Mouse (Mus musculus) midbrain, embryonic 13.5 days (tissue): Measurements from ENCODE around the gene Erg. TPM values are rescaled to one million over a fixed set of nuclear protein-coding genes. Genes with fewer than 3 reads are reported as not detected.

ENCODE experiments used
- ATAC-seq: fragments of 200-750 bp; cut with Nextera tagmentation; 2 replicates; pipeline ENCODE4 v1.8.0; 2017; ENCODE audit warnings: mild to moderate bottlenecking, moderate TSS enrichment, moderate library complexity
- H3K27ac ChIP-seq: fragments of 300-500 bp; sonication (generic); 2 replicates; pipeline ENCODE4 v1.5.1; 2015; ENCODE audit warnings: inconsistent platforms, mild to moderate bottlenecking, moderate library complexity
- H3K27me3 ChIP-seq: fragments of 300-500 bp; sonication (generic); 2 replicates; pipeline ENCODE4 v1.6.1; 2015; ENCODE audit warnings: mild to moderate bottlenecking, inconsistent platforms
- H3K36me3 ChIP-seq: fragments of 300-500 bp; sonication (generic); 2 replicates; pipeline ENCODE4 v1.6.1; 2015; ENCODE audit warnings: mild to moderate bottlenecking, inconsistent platforms
- H3K4me1 ChIP-seq: fragments of 300-500 bp; sonication (generic); replicated peaks from 2 replicates; pipeline ENCODE4 v1.6.1; 2015; ENCODE audit warnings: inconsistent platforms
- H3K4me2 ChIP-seq: fragments of 300-500 bp; sonication (generic); replicated peaks from 2 replicates; pipeline ENCODE4 v1.6.1; 2015; ENCODE audit warnings: moderate library complexity, mild to moderate bottlenecking, inconsistent platforms
- H3K4me3 ChIP-seq: fragments of 300-500 bp; sonication (generic); replicated peaks from 2 replicates; pipeline ENCODE4 v1.5.1; 2015; ENCODE audit warnings: mild to moderate bottlenecking, inconsistent platforms
- H3K9ac ChIP-seq: fragments of 300-500 bp; sonication (generic); replicated peaks from 2 replicates; pipeline ENCODE4 v1.6.1; 2015; ENCODE audit warnings: mild to moderate bottlenecking, inconsistent platforms
- H3K9me3 ChIP-seq: fragments of 300-500 bp; sonication (generic); 2 replicates; pipeline ENCODE4 v1.6.1; 2016; ENCODE audit warnings: mild to moderate bottlenecking, inconsistent platforms
- WGBS: fragments of 180-500 bp; shearing (Covaris S2); methylation state at CpG from one replicate; pipeline ENCODE4 v1.1.7; 2015; 5-methylcytosine and 5-hydroxymethylcytosine counted together
- polyA plus RNA-seq: library from polyadenylated mRNA; unstranded; fragments of >200 nt; fragmentation: Nextera tagmentation; extraction: Ambion mirVana; gene quantifications from 2 replicates; pipeline ENCODE4 v1.2.1, GENCODE M21; 2015

The Erg gene
- polyA plus RNA-seq, 1 experiment from 2014 or later = 1.5 TPM

DNA sequence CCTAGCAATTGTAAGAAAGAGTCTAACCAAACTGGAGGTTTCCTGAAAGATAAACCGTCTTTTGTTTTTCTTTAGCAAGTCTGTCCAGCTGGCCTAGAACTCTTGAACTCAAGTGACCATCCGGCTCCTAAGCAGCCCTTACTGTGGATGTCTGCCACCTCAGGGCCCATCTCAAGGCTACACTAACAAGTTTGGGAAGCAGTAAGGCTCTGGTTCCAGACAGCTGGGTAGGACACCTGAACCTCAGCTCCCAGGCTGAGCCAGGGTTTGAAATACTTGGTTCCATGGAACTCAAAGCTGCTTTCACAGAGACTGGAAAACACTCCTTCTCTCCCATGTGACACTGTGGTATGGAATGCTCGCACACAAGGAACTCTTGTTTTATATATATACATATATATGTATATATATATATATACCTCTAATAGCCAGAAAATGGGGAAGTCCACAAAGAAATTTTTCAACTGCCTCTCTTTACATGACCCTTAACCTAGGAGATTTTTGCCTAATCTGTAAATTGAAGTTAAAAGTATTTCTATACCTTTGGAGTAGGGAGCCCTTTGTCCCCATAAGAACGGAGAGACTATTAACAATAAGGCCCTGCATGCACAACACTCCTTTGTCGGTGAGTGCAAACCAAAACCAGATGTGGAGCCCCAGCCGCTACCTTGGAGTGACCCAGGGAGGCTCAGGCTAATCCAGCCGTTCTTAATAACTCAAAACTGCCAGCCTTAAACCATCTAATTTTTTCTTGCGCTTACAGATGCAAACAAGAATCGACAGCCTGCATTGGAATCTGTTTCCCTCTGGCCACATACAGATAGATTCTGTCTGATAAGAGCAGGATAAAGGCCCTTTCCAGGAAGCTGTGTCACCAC is 116.9 kb downstream of the Erg start:
- Histone ChIP-seq H3K4me3 (no peak overlapping the region), H3K4me1 (no peaks in the 10 kb centered on the region), H3K9me3 (no peaks in the 10 kb centered on the region), H3K4me2 (no peak overlapping the region), H3K27me3 (no peaks in the 10 kb centered on the region), H3K36me3 (no peaks in the 10 kb centered on the region), H3K27ac (no peak overlapping the region), H3K9ac (no peak overlapping the region)
- ATAC-seq = no peak
- 72% methylated on average over 9 of the region's 9 CpGs for WGBS

DNA sequence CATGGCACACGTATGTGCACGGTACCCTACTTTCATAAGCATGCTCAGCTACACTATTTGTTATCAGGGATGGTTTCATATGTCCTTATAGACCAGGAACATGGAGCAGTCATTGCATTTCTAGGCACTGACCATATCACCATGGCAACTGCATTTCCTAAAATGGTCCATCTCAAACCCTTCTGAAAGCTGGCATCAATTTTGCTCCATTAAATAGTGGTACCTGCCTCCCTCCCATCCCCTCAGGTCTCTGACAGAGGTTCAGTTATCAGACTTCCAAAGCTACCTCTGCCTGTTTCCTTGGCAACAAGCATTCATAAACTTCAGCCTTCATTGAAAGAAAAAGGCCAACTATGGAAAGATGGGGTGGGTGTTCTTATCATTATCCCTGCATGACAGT is 118.5 kb downstream of the Erg start:
- no peak overlapping the region for H3K4me3 ChIP-seq
- no peaks in the 10 kb centered on the region for H3K36me3 ChIP-seq
- 94% methylated on average over 2 of the region's 2 CpGs for WGBS
- no peak overlapping the region for H3K4me2 ChIP-seq
- H3K4me1 ChIP-seq = no peaks in the 10 kb centered on the region
- no peak for ATAC-seq
- H3K9ac ChIP-seq = no peak overlapping the region
- no peaks in the 10 kb centered on the region for H3K9me3 ChIP-seq
- H3K27ac ChIP-seq = no peak overlapping the region
- H3K27me3 ChIP-seq = no peaks in the 10 kb centered on the region

DNA sequence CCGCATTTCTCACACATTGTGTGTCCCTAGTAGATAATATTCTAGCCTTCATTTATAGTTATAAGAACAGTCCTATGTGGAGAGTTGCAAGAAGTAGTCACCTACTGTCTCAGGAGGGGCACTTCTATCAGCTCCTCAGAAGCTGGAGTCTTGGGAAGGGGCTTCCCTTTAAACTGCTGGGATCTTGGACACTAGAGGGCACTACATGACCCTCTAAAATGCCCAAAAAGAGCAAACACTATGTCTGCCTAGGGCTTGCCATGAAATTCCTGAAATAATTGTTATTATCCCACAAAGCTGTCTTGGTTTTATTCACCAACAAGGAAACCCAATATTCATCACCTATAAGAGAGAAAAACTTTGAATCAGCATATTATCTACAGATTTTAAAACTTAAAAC is 119.8 kb downstream of the Erg start:
- Histone ChIP-seq H3K4me2 (no peak overlapping the region), H3K27ac (no peak overlapping the region), H3K4me1 (no peaks in the 10 kb centered on the region), H3K36me3 (no peaks in the 10 kb centered on the region), H3K27me3 (no peaks in the 10 kb centered on the region), H3K4me3 (no peak overlapping the region), H3K9me3 (no peaks in the 10 kb centered on the region), H3K9ac (no peak overlapping the region)
- no peak for ATAC-seq
- WGBS = 95% methylated on average over 1 of the region's 1 CpGs

DNA sequence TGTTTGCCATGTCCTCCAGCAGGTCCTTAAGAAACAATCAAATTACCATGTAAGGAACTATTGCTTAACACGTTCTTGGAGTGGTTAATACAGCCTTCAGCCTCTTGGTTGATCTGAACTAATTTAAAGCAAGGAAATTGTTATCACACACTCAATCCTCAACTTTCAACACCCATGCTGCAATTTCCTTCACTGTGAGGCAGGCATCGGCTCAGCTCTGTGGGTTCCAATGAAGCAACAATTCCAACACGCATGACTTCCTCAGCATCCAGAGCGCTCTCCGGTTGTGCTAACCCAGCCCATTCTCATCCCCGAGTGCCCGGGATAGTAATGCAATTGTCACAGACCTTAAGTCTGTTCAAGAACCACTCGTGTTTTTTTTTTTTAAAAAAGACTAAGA is 121.8 kb downstream of the Erg start:
- 63% methylated on average over 8 of the region's 8 CpGs for WGBS

DNA sequence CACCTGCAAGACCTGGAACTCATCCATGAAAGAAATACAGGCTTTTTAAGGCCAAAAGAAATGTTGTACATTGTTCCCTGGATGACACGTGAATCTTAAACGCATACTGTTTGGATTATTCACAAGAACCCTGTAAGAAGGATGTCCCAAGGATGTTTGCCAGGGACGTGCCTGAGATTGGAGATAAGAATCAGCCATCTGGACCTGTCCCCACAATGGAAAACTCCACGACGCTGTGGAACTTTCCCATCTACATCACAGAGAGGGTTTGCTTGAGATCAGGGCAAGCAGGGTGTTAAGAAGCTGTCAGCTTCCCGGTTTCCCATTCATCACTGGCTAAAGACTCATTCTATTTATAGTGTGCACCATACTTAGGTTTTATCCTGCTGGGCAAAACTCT is 122.6 kb downstream of the Erg start:
- H3K9me3 ChIP-seq = no peaks in the 10 kb centered on the region
- no peaks in the 10 kb centered on the region for H3K27me3 ChIP-seq
- no peaks in the 10 kb centered on the region for H3K4me1 ChIP-seq
- H3K4me3 ChIP-seq = no peak overlapping the region
- H3K4me2 ChIP-seq = no peak overlapping the region
- H3K9ac ChIP-seq = no peak overlapping the region
- H3K27ac ChIP-seq = no peak overlapping the region
- 69% methylated on average over 6 of the region's 6 CpGs for WGBS
- no peaks in the 10 kb centered on the region for H3K36me3 ChIP-seq
- ATAC-seq = no peak

More for the DNA sequence above, 121.8 kb downstream of the Erg start:
- no peaks in the 10 kb centered on the region for H3K9me3 ChIP-seq
- no peak overlapping the region for H3K4me3 ChIP-seq
- H3K36me3 ChIP-seq = no peaks in the 10 kb centered on the region
- H3K4me1 ChIP-seq = no peaks in the 10 kb centered on the region
- H3K9ac ChIP-seq = no peak overlapping the region
- no peak for ATAC-seq
- no peak overlapping the region for H3K27ac ChIP-seq
- H3K4me2 ChIP-seq = no peak overlapping the region
- H3K27me3 ChIP-seq = no peaks in the 10 kb centered on the region

DNA sequence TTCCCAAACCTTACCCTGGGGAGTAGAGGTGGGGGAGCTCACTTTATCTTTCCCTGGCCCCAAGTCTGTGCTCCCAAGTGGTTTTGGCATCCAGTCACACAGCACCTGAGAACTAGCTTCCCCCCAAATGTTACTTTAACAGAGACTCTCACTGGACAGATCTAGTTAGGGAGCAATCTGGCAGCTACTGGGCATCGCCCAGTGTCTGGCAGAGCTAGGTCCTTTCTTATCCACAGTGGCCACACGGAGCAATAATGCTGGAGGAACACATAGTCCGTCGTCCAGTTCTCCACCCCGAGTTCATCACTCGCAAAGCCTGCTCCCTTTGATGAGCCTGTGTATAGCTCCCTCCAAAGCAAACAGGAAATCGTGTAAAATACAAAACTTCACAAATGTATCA is 124.5 kb downstream of the Erg start:
- no peak for ATAC-seq
- 84% methylated on average over 7 of the region's 7 CpGs for WGBS

DNA sequence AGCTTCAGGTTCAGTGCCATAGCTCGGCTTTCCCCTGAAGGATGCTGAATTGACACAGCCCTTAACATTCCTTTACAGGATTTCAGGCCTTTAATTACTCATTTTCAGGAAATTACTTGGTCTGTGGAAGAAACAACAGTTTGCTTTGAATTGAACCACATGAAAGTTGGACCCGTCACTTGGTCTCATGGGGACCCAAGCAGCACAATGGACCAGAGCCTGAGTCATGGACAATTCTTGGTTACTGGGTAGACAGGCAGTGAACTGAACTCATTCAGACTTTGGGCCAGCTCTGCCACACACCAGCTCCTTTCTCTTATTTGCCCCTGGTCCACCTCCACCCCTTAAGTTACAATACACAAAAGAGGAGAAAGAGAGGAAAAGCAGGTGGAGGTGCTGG is 126.1 kb downstream of the Erg start:
- Histone ChIP-seq H3K9ac (no peak overlapping the region), H3K4me1 (no peaks in the 10 kb centered on the region), H3K36me3 (no peaks in the 10 kb centered on the region), H3K4me2 (no peak overlapping the region), H3K4me3 (no peak overlapping the region), H3K27me3 (no peaks in the 10 kb centered on the region), H3K9me3 (no peaks in the 10 kb centered on the region), H3K27ac (no peak overlapping the region)
- no peak for ATAC-seq
- WGBS = 83% methylated on average over 2 of the region's 2 CpGs

More for the DNA sequence above, 124.5 kb downstream of the Erg start:
- H3K27me3 ChIP-seq = no peaks in the 10 kb centered on the region
- H3K36me3 ChIP-seq = no peaks in the 10 kb centered on the region
- no peaks in the 10 kb centered on the region for H3K9me3 ChIP-seq
- no peak overlapping the region for H3K27ac ChIP-seq
- no peak overlapping the region for H3K4me2 ChIP-seq
- no peak overlapping the region for H3K9ac ChIP-seq
- H3K4me3 ChIP-seq = no peak overlapping the region
- H3K4me1 ChIP-seq = no peaks in the 10 kb centered on the region

DNA sequence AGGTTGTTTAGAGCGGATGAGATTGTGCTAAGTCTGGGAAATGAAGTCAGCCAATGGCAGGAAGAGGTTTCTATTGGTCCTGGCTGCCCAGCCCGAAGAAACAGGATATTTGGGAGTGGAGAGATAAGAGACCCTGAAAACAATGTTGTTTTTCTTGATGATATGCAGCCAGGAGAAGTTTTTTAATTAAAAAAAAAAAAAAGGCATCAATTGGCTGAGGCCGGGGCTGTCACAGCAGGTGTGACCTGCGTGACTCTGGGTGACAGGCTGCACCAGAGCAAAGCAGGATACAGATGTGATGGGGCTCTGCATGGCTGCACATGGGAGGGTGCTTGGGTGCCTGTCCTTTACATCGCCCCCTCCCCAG is 127.1 kb downstream of the Erg start:
- Histone ChIP-seq H3K27me3 (no peaks in the 10 kb centered on the region), H3K4me2 (no peak overlapping the region), H3K27ac (no peak overlapping the region), H3K9me3 (no peaks in the 10 kb centered on the region), H3K9ac (no peak overlapping the region), H3K36me3 (no peaks in the 10 kb centered on the region), H3K4me3 (no peak overlapping the region), H3K4me1 (no peaks in the 10 kb centered on the region)
- no peak for ATAC-seq
- WGBS = 85% methylated on average over 5 of the region's 5 CpGs

DNA sequence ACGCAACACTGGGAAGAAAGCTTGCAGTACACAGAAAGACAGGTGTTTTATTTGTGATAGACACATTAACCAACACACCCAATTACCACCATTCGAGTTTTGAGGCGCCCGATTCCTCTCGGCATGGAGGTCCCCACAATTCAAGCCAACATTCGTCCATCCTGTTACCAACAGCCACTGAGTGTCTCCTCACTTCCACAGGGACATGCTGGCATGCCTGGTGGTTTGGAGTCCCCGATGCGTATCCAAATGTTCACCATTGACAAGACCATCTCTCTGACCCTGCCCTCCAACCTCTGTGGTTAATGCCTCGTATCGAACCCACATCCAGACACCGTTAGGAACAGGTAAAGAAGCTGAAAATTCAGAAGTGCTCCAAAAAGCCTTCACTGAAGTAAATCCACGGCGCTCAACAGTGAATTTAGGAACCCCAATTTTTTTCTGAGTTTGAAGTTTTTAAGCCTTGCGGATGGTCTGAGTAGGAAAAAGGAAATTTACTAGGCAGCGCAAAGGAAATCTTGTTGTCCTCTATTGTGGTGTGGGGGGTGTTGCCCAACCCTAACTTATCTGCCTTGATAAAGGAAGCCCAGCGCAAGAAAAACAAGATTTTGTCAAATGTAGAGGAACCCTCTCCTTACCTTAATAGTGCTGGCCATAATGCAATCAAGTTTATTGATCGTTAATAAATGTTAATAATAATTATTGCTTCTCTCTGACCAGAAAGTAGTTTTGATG is 127.6 kb downstream of the Erg start:
- H3K9me3 ChIP-seq = no peaks in the 10 kb centered on the region
- H3K27me3 ChIP-seq = no peaks in the 10 kb centered on the region
- 93% methylated on average over 17 of the region's 17 CpGs for WGBS
- no peak for ATAC-seq
- H3K27ac ChIP-seq = no peak overlapping the region
- no peak overlapping the region for H3K4me2 ChIP-seq
- H3K4me3 ChIP-seq = no peak overlapping the region
- H3K9ac ChIP-seq = no peak overlapping the region
- no peaks in the 10 kb centered on the region for H3K4me1 ChIP-seq
- no peaks in the 10 kb centered on the region for H3K36me3 ChIP-seq

DNA sequence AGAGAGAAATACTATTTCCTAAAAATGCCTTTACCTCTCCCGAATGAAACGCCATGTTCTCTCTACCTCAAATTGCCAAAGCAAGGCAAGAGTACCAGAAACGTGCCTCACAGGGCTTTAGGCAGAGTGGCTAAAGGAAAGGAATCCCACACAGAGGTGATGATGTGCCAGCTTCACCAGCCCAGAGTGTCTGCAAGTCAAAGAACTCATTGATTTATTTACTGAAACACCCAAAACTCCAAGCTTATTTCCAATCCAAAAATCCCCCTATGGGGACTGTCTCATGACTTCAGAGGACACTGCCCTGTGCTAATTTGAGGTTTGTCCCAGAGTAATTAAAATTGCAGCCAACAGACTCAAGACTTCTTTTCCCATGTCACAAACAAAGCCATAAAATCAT is 129.4 kb downstream of the Erg start:
- H3K4me2 ChIP-seq = no peak overlapping the region
- no peak overlapping the region for H3K9ac ChIP-seq
- WGBS = 85% methylated on average over 3 of the region's 3 CpGs
- no peaks in the 10 kb centered on the region for H3K9me3 ChIP-seq
- no peaks in the 10 kb centered on the region for H3K27me3 ChIP-seq
- ATAC-seq = no peak
- no peaks in the 10 kb centered on the region for H3K4me1 ChIP-seq
- H3K27ac ChIP-seq = no peak overlapping the region
- no peaks in the 10 kb centered on the region for H3K36me3 ChIP-seq
- H3K4me3 ChIP-seq = no peak overlapping the region

DNA sequence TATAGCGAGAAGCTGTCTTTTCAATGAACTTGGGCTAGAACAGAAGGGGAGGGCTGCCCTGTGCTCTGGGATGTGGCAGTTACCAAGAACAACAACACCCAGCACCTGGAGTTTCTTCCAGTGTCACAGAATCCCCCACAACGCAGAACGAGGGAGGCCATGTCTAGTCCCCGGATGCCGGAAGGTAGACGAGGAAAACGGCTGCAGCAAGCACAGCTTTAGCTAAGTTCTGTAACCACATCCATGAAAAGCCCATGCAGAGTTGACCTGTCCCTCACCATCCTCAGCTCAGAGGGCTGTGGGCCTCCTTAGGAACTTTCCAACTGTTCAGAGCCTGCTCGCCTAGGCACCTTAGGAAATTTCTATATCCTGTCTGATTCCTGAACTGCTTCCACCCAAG is 130.5 kb downstream of the Erg start:
- H3K4me1 ChIP-seq = no peaks in the 10 kb centered on the region
- no peak overlapping the region for H3K27ac ChIP-seq
- ATAC-seq = no peak
- no peaks in the 10 kb centered on the region for H3K36me3 ChIP-seq
- no peak overlapping the region for H3K4me2 ChIP-seq
- no peak overlapping the region for H3K9ac ChIP-seq
- H3K9me3 ChIP-seq = no peaks in the 10 kb centered on the region
- WGBS = 89% methylated on average over 8 of the region's 8 CpGs
- no peaks in the 10 kb centered on the region for H3K27me3 ChIP-seq
- no peak overlapping the region for H3K4me3 ChIP-seq

DNA sequence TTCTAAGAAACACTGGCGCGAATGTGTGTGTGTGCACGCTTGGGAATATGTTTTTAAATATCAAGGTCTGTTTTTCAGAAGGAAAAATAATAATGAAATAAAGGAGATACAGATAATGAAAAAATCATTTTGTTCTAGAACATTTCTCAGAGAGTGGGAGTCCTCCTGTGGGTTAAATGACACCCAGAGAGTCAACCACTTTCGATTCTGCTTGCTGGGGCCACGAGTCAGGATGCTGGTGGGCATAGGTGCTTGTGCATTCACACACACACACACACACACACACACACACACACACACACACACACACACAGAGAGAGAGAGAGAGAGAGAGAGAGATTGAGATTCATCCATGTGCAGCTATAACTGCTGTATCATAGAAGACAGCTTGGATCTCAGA is 130.9 kb downstream of the Erg start:
- Histone ChIP-seq H3K36me3 (no peaks in the 10 kb centered on the region), H3K4me1 (no peaks in the 10 kb centered on the region), H3K4me2 (no peak overlapping the region), H3K9me3 (no peaks in the 10 kb centered on the region), H3K27ac (no peak overlapping the region), H3K4me3 (no peak overlapping the region), H3K9ac (no peak overlapping the region), H3K27me3 (no peaks in the 10 kb centered on the region)
- WGBS = 94% methylated on average over 5 of the region's 5 CpGs
- ATAC-seq = no peak
